Mouse (Mus musculus) brain, embryonic 14.5 days (tissue): ENCODE results near the gene Sez6. TPM values are rescaled to one million over a fixed set of nuclear protein-coding genes. Genes with fewer than 3 reads are reported as not detected.
A peak's percentile ranks its signal among the peaks of the same experiment; 100 is the strongest.

Experiments used
- DNase-seq: peaks from one replicate; pipeline ENCODE4 v3.0.0-alpha.2; 2011; ENCODE audit warnings: low read depth
- CTCF ChIP-seq: fragments of 200-500 bp; IDR thresholded peaks from 2 replicates; pipeline ENCODE4 v1.5.1; 2012; ENCODE audit warnings: inconsistent platforms, mild to moderate bottlenecking, moderate library complexity, borderline replicate concordance; ENCODE audit not compliant: insufficient read depth, insufficient read length; ENCODE audit errors: extremely low read depth
- POLR2A ChIP-seq: fragments of 200-500 bp; IDR thresholded peaks from 2 replicates; pipeline ENCODE4 v1.6.1; 2012; ENCODE audit warnings: mild to moderate bottlenecking, inconsistent platforms, borderline replicate concordance; ENCODE audit not compliant: poor library complexity, insufficient read depth, insufficient read length, severe bottlenecking; ENCODE audit errors: extremely low read depth
- polyA plus RNA-seq: library from polyadenylated mRNA; depleted of rRNA; stranded (reverse); fragments of >200 nt; gene quantifications from 2 replicates; pipeline ENCODE4 v1.2.3, GENCODE M21; 2012; rRNA removed

Gene Sez6
- polyA plus RNA-seq, 1 experiment = 174 TPM

- DNase-seq = no peak
- no peak for TF ChIP-seq POLR2A
- no peak for TF ChIP-seq CTCF
Measured at GRCm38 (mm10) chr11:77995556-77995955, 65.0 kb downstream of the Sez6 start.

- TF ChIP-seq CTCF (no peak), POLR2A (no peak)
- DNase-seq = no peak
Measured at GRCm38 (mm10) chr11:78006446-78006845, 75.8 kb downstream of the Sez6 start.

GRCm38 (mm10) chr11:78019676-78020075 lies 89.1 kb downstream of the Sez6 start:
- DNase-seq = peak; percentile 89
- TF ChIP-seq POLR2A (no peak), CTCF (peak; percentile 88)

DNA sequence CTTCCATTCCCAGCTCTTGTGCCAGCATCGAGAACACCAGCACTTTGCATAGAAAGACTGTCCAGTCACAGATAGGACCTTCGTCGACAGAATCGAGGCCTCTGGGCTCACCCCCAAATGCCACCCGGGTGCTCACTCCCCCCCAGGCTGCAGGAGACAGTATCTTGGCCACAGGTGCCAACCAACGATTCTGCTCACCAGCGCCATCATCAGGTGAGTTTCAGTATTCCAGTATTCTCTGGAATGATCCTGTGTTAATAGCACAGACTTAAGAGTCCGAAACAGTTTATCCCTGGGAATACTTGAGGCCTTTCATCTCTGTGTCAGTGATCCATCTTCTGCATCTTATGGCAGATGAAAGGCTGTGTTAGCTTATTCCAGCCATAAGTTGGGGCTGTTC lies 93.0 kb downstream of the Sez6 start:
- DNase-seq = peak; percentile 10

More for the DNA sequence above, 93.0 kb downstream of the Sez6 start:
- TF ChIP-seq CTCF (peak; percentile 42; the same call in 1 of the 2 replicates), POLR2A (no peak)

Other genes with a start within 250 kb of the Sez6 start
- gene Nufip2, start 244.6 kb upstream of the Sez6 start, polyA plus RNA-seq = 13.1 and 19.2 TPM in 2 replicates
- gene Cryba1, start 205.5 kb upstream of the Sez6 start, polyA plus RNA-seq = 0.19 and 0.23 TPM in 2 replicates
- 45.6 and 67.3 TPM in 2 replicates for gene Myo18a, start 167.6 kb upstream of the Sez6 start, polyA plus RNA-seq
- gene Gm10277, start 143.1 kb upstream of the Sez6 start, polyA plus RNA-seq = not detected in 2 replicates
- 10.0 and 19.2 TPM in 2 replicates for gene Pipox, start 36.7 kb upstream of the Sez6 start, polyA plus RNA-seq
- gene Phf12, start 52.0 kb downstream of the Sez6 start, polyA plus RNA-seq = 64.7 and 76.0 TPM in 2 replicates
- 30.9 and 38.7 TPM in 2 replicates for gene Dhrs13, start 101.5 kb downstream of the Sez6 start, polyA plus RNA-seq
- gene Flot2, start 107.1 kb downstream of the Sez6 start, polyA plus RNA-seq = 111 and 112 TPM in 2 replicates
- gene Eral1, start 149.6 kb downstream of the Sez6 start, polyA plus RNA-seq = 31.5 and 40.6 TPM in 2 replicates
- gene Fam222b, start 163.9 kb downstream of the Sez6 start, polyA plus RNA-seq = 19.8 and 36.5 TPM in 2 replicates
- 204 and 250 TPM in 2 replicates for gene Traf4, start 234.8 kb downstream of the Sez6 start, polyA plus RNA-seq
- 8.1 and 13.8 TPM in 2 replicates for gene Nek8, start 245.9 kb downstream of the Sez6 start, polyA plus RNA-seq
- gene Tlcd1, start 245.9 kb downstream of the Sez6 start, polyA plus RNA-seq = 13.1 and 15.4 TPM in 2 replicates